Mouse (Mus musculus): ENCODE measurements around the gene Crx. TPM values are rescaled to one million over a fixed set of nuclear protein-coding genes. Genes with fewer than 3 reads are reported as not detected.
A peak's percentile ranks its signal among the peaks of the same experiment; 100 is the strongest.

Gene Crx
- total and polyA plus RNA-seq, 2 experiments from 2014 or later, result not detected

- H3K9ac ChIP-seq (replicated peaks; ENCODE audit: low read depth, low read length), result no peak overlapping the region
- peaks cover 10% of the 10 kb centered on the region; the same call in 1 of the 2 replicates for H3K36me3 ChIP-seq (replicated peaks; ENCODE audit: control insufficient read depth, insufficient read depth, low read length)
- DNase-seq (ENCODE audit: low spot score) (peak; percentile 76), ATAC-seq (ENCODE audit: insufficient read depth, low read depth) (peak; percentile 59)
- H3K9me3 ChIP-seq (replicated peaks; ENCODE audit: control insufficient read depth, low read length), result no peaks in the 10 kb centered on the region
- H3K4me2 ChIP-seq (ENCODE audit: low read depth, low read length), result no peak overlapping the region
- no peaks in the 10 kb centered on the region for H3K4me1 ChIP-seq (ENCODE audit: control insufficient read depth, insufficient read depth)
- H3K4me3 ChIP-seq (ENCODE audit: low read depth, low read length), result no peak overlapping the region
- H3K27me3 ChIP-seq (ENCODE audit: control insufficient read depth, insufficient read depth, low read length), result no peaks in the 10 kb centered on the region
- 2% methylated on average over 4 of the region's 4 CpGs for WGBS
- TF ChIP-seq CTCF (IDR thresholded peaks at IDR 0.05; ENCODE audit: low read depth) (peak; percentile 79), EP300 (IDR thresholded peaks at IDR 0.05; ENCODE audit: low read depth) (no peak)
- no peak overlapping the region for H3K27ac ChIP-seq (ENCODE audit: low read depth)
Measured at GRCm38 (mm10) chr7:15912183-15912582, 32.4 kb upstream of the Crx start.

- no peak overlapping the region for H3K9ac ChIP-seq (replicated peaks; ENCODE audit: low read depth, low read length)
- H3K36me3 ChIP-seq (replicated peaks; ENCODE audit: control insufficient read depth, insufficient read depth, low read length), result no peaks in the 10 kb centered on the region
- no peaks in the 10 kb centered on the region for H3K4me1 ChIP-seq (ENCODE audit: control insufficient read depth, insufficient read depth)
- H3K4me3 ChIP-seq (ENCODE audit: low read depth, low read length), result no peak overlapping the region
- ATAC-seq (ENCODE audit: insufficient read depth, low read depth) (no peak), DNase-seq (ENCODE audit: low spot score) (no peak)
- H3K9me3 ChIP-seq (replicated peaks; ENCODE audit: control insufficient read depth, low read length), result no peaks in the 10 kb centered on the region
- H3K27me3 ChIP-seq (ENCODE audit: control insufficient read depth, insufficient read depth, low read length), result no peaks in the 10 kb centered on the region
- no peak overlapping the region for H3K27ac ChIP-seq (ENCODE audit: low read depth)
- WGBS, result 75% methylated on average over 5 of the region's 5 CpGs
- TF ChIP-seq CTCF (IDR thresholded peaks at IDR 0.05; ENCODE audit: low read depth) (no peak), EP300 (IDR thresholded peaks at IDR 0.05; ENCODE audit: low read depth) (no peak)
- H3K4me2 ChIP-seq (ENCODE audit: low read depth, low read length), result no peak overlapping the region
Measured at GRCm38 (mm10) chr7:15910521-15910920, 30.8 kb upstream of the Crx start.

- no peak for TF ChIP-seq EP300 (IDR thresholded peaks at IDR 0.05; ENCODE audit: low read depth)
- TF ChIP-seq CTCF (IDR thresholded peaks at IDR 0.05; ENCODE audit: low read depth), result no peak
- Histone ChIP-seq H3K4me3 (ENCODE audit: low read depth, low read length) (no peak overlapping the region), H3K9ac (replicated peaks; ENCODE audit: low read depth, low read length) (no peak overlapping the region), H3K9me3 (replicated peaks; ENCODE audit: control insufficient read depth, low read length) (no peaks in the 10 kb centered on the region), H3K27ac (ENCODE audit: low read depth) (no peak overlapping the region), H3K4me1 (ENCODE audit: control insufficient read depth, insufficient read depth) (no peaks in the 10 kb centered on the region), H3K27me3 (ENCODE audit: control insufficient read depth, insufficient read depth, low read length) (no peaks in the 10 kb centered on the region), H3K36me3 (replicated peaks; ENCODE audit: control insufficient read depth, insufficient read depth, low read length) (no peaks in the 10 kb centered on the region), H3K4me2 (ENCODE audit: low read depth, low read length) (no peak overlapping the region)
- DNase-seq (ENCODE audit: low spot score) (no peak), ATAC-seq (ENCODE audit: insufficient read depth, low read depth) (no peak)
- 52% methylated on average over 8 of the region's 8 CpGs for WGBS
Measured at GRCm38 (mm10) chr7:15907971-15908590, 28.3 kb upstream of the Crx start.

- no peaks in the 10 kb centered on the region for H3K36me3 ChIP-seq (replicated peaks; ENCODE audit: control insufficient read depth, insufficient read depth, low read length)
- no peak overlapping the region for H3K27ac ChIP-seq (ENCODE audit: low read depth)
- no peaks in the 10 kb centered on the region for H3K27me3 ChIP-seq (ENCODE audit: control insufficient read depth, insufficient read depth, low read length)
- DNase-seq (ENCODE audit: low spot score) (no peak), ATAC-seq (ENCODE audit: insufficient read depth, low read depth) (no peak)
- H3K9ac ChIP-seq (replicated peaks; ENCODE audit: low read depth, low read length), result no peak overlapping the region
- no peak overlapping the region for H3K4me2 ChIP-seq (ENCODE audit: low read depth, low read length)
- 70% methylated on average over 1 of the region's 1 CpGs for WGBS
- no peaks in the 10 kb centered on the region for H3K4me1 ChIP-seq (ENCODE audit: control insufficient read depth, insufficient read depth)
- no peak overlapping the region for H3K4me3 ChIP-seq (ENCODE audit: low read depth, low read length)
- no peaks in the 10 kb centered on the region for H3K9me3 ChIP-seq (replicated peaks; ENCODE audit: control insufficient read depth, low read length)
- TF ChIP-seq CTCF (IDR thresholded peaks at IDR 0.05; ENCODE audit: low read depth) (no peak), EP300 (IDR thresholded peaks at IDR 0.05; ENCODE audit: low read depth) (no peak)
Measured at GRCm38 (mm10) chr7:15906602-15907001, 26.8 kb upstream of the Crx start.

GRCm38 (mm10) chr7:15905861-15906260 is 26.1 kb upstream of the Crx start:
- TF ChIP-seq CTCF (IDR thresholded peaks at IDR 0.05; ENCODE audit: low read depth) (no peak), EP300 (IDR thresholded peaks at IDR 0.05; ENCODE audit: low read depth) (no peak)
- no peaks in the 10 kb centered on the region for H3K36me3 ChIP-seq (replicated peaks; ENCODE audit: control insufficient read depth, insufficient read depth, low read length)
- H3K27me3 ChIP-seq (ENCODE audit: control insufficient read depth, insufficient read depth, low read length), result no peaks in the 10 kb centered on the region
- H3K4me3 ChIP-seq (ENCODE audit: low read depth, low read length), result no peak overlapping the region
- no peak for DNase-seq (ENCODE audit: low spot score)
- ATAC-seq (ENCODE audit: insufficient read depth, low read depth), result no peak
- H3K4me2 ChIP-seq (ENCODE audit: low read depth, low read length), result no peak overlapping the region
- H3K27ac ChIP-seq (ENCODE audit: low read depth), result no peak overlapping the region
- no peaks in the 10 kb centered on the region for H3K4me1 ChIP-seq (ENCODE audit: control insufficient read depth, insufficient read depth)
- no peak overlapping the region for H3K9ac ChIP-seq (replicated peaks; ENCODE audit: low read depth, low read length)
- 69% methylated on average over 7 of the region's 7 CpGs for WGBS
- H3K9me3 ChIP-seq (replicated peaks; ENCODE audit: control insufficient read depth, low read length), result no peaks in the 10 kb centered on the region
